In the genomic region with DNA sequence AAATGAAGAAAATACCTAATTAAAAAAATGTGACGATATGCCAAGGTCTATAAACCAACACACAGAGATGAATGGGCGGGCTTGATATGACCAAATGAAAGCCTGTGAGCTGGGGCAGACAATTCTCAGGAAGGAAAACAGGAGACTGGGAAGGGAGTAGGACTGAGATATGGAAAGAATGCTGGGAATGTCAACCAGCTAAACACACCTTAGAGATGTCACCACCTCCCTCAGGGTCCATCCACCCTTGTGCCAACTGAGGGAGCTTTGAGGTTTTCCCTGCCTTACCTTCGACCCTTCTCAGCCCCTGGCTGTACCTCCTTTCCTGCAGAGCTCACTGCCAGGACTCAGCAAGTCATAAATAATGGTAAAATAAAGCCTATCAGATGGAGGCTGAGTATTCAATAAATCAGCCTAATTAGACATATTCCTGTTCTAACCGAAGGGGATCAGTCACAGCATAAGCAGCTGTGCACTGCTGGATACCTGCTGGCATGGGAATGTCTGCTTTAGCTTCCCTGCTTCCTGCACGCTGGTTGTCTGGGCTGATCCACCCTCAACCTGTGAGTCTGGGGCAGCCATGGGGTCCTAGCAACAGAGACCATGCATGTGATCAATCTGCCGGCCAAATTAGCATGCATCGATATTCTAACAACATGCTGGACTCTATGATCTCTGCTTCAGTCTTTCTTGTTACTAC, we compare ENCODE assay signal across 29 mouse cellular contexts.
DNase-seq lines count a peak whose midpoint lies in the region; ATAC-seq and TF ChIP-seq lines count a peak whose summit lies in the region.
"Had no signal": no experiment of that assay in that cellular context is flagged by ENCODE, and none has a peak within 500 bp of the region (broad histone marks: within the 10 kb centered on the region; RNA-seq: fewer than 3 reads in every experiment).

No protein-coding gene starts in this region.

- peak; percentile 15 for DNase-seq in kidney, postnatal 0 days (ENCODE audit: low spot score)
- DNase-seq in kidney, adult 2 months = no peak
- DNase-seq in ES-CJ7 (ENCODE audit: low read depth, low spot score) = peak; percentile 18
- peak; percentile 75 for DNase-seq in R1 (ENCODE audit: low read depth, low spot score)
- DNase-seq in limb, embryonic 11.5 days (ENCODE audit: low spot score) = peak; percentile 26
- no peak for DNase-seq in frontal cortex, postnatal 14 days (ENCODE audit: low spot score in 2 of 2)
- no peak for DNase-seq in urinary bladder, postnatal 36 days (ENCODE audit: low spot score in 2 of 2)
- DNase-seq: adrenal gland, postnatal 25 days; cerebellum, adult 11-12 months; cerebellum, postnatal 10 days; kidney, postnatal 25 days; liver; lung, adult 2 months; lung, postnatal 14 days; retina, postnatal 1 day; right cerebral cortex, postnatal 14 days; thymus, adult 2 months; thymus, postnatal 36 days had no signal

- H3K4me2 ChIP-seq in kidney, postnatal 0 days (ENCODE audit: low read length) = no peak overlapping the region
- H3K4me2 ChIP-seq in limb, embryonic 11.5 days (ENCODE audit: low read depth, severe bottlenecking) = no peak overlapping the region
- H3K4me2 ChIP-seq: embryonic facial prominence, embryonic 12.5 days; heart, embryonic 15.5 days; hindbrain, embryonic 12.5 days; midbrain, embryonic 11.5 days; neural tube, embryonic 12.5 days had no signal

- H3K36me3 ChIP-seq in kidney, postnatal 0 days (ENCODE audit: insufficient read depth, low read length) = no peaks in the 10 kb centered on the region
- no peaks in the 10 kb centered on the region for H3K36me3 ChIP-seq in kidney, adult 2 months (ENCODE audit: control insufficient read depth, insufficient read depth, low read length)
- no peaks in the 10 kb centered on the region for H3K36me3 ChIP-seq in limb, embryonic 11.5 days (ENCODE audit: control insufficient read depth, insufficient read depth, low read length)
- H3K36me3 ChIP-seq: embryonic facial prominence, embryonic 12.5 days; heart, embryonic 15.5 days; hindbrain, embryonic 12.5 days; neural tube, embryonic 12.5 days had no signal

- no peaks in the 10 kb centered on the region for H3K9me3 ChIP-seq in kidney, postnatal 0 days (replicated peaks; ENCODE audit: low read length)
- H3K9me3 ChIP-seq in limb, embryonic 11.5 days (ENCODE audit: control insufficient read depth, low read length) = no peaks in the 10 kb centered on the region
- H3K9me3 ChIP-seq: embryonic facial prominence, embryonic 12.5 days; heart, embryonic 15.5 days; hindbrain, embryonic 12.5 days; neural tube, embryonic 12.5 days had no signal

- TF ChIP-seq POLR2A in kidney, adult 2 months (IDR thresholded peaks at IDR 0.05; ENCODE audit: low read depth, low read length) = no peak

- TF ChIP-seq CTCF in kidney, postnatal 0 days (IDR thresholded peaks at IDR 0.05; ENCODE audit: low read depth) = no peak
- no peak for TF ChIP-seq CTCF in kidney, adult 2 months (conservative IDR thresholded peaks at IDR 0.05; ENCODE audit: insufficient read depth, insufficient read length, low read depth, low read length)

- H3K27ac ChIP-seq in kidney, postnatal 0 days = no peak overlapping the region
- H3K27ac ChIP-seq in kidney, adult 2 months (ENCODE audit: insufficient read depth, low read depth, low read length) = no peak overlapping the region
- H3K27ac ChIP-seq in limb, embryonic 11.5 days (replicated peaks; ENCODE audit: low read depth, low read length) = no peak overlapping the region
- H3K27ac ChIP-seq: embryonic facial prominence, embryonic 12.5 days; heart, embryonic 15.5 days; hindbrain, embryonic 12.5 days; liver, embryonic 14.5 days; neural tube, embryonic 12.5 days had no signal

- WGBS in kidney, postnatal 0 days = 56% methylated on average over 7 of the region's 7 CpGs
- WGBS in kidney, adult 2 months = 63% methylated on average over 7 of the region's 7 CpGs
- 47% methylated on average over 7 of the region's 7 CpGs for WGBS in limb, embryonic 11.5 days

- H3K9ac ChIP-seq in kidney, postnatal 0 days (ENCODE audit: low read depth, low read length) = no peak overlapping the region
- H3K9ac ChIP-seq in limb, embryonic 11.5 days (ENCODE audit: low read length) = no peak overlapping the region
- H3K9ac ChIP-seq: embryonic facial prominence, embryonic 12.5 days; heart, embryonic 15.5 days; hindbrain, embryonic 12.5 days; liver, embryonic 14.5 days; neural tube, embryonic 12.5 days had no signal

- H3K27me3 ChIP-seq in kidney, postnatal 0 days (ENCODE audit: insufficient read depth, low read length) = no peaks in the 10 kb centered on the region
- no peaks in the 10 kb centered on the region for H3K27me3 ChIP-seq in kidney, adult 2 months (replicated peaks; ENCODE audit: control insufficient read depth, insufficient read depth, low read length)
- no peaks in the 10 kb centered on the region for H3K27me3 ChIP-seq in limb, embryonic 11.5 days (ENCODE audit: control insufficient read depth, insufficient read depth, low read length)
- H3K27me3 ChIP-seq: embryonic facial prominence, embryonic 12.5 days; heart, embryonic 15.5 days; hindbrain, embryonic 12.5 days; neural tube, embryonic 12.5 days had no signal

- no peak for ATAC-seq in kidney, postnatal 0 days (replicated peaks; ENCODE audit: low FRiP score, low read depth)
- no peak for ATAC-seq in limb, embryonic 11.5 days (ENCODE audit: insufficient number of reproducible peaks, low FRiP score, low TSS enrichment, low read depth)
- ATAC-seq in frontal cortex, adult (ENCODE audit: low TSS enrichment) = no peak
- ATAC-seq: CD4-positive, CD25-positive, alpha-beta regulatory T cell, adult 4 months; forebrain, embryonic 14.5 days; intestine, postnatal 0 days; midbrain, embryonic 16.5 days had no signal

- 0 out of 2 replicates have a peak, but pooled peaks cover 3% of the 10 kb centered on the region for H3K4me1 ChIP-seq in kidney, postnatal 0 days (replicated peaks; ENCODE audit: insufficient read depth, low read length)
- H3K4me1 ChIP-seq in kidney, adult 2 months (ENCODE audit: control insufficient read depth, insufficient read depth, low read length) = 0 out of 2 replicates have a peak, but pooled peaks cover 2% of the 10 kb centered on the region
- H3K4me1 ChIP-seq in limb, embryonic 11.5 days (ENCODE audit: control insufficient read depth, insufficient read depth, low read length) = peaks cover 3% of the 10 kb centered on the region
- H3K4me1 ChIP-seq: embryonic facial prominence, embryonic 12.5 days; heart, embryonic 15.5 days; hindbrain, embryonic 12.5 days; neural tube, embryonic 12.5 days had no signal

- no peak overlapping the region for H3K4me3 ChIP-seq in kidney, postnatal 0 days (replicated peaks; ENCODE audit: low read depth, low read length)
- H3K4me3 ChIP-seq in kidney, adult 2 months (ENCODE audit: insufficient read depth, low read depth, low read length) = no peak overlapping the region
- H3K4me3 ChIP-seq in limb, embryonic 11.5 days (ENCODE audit: low read depth, low read length) = no peak overlapping the region
- H3K4me3 ChIP-seq: embryonic facial prominence, embryonic 12.5 days; heart, embryonic 15.5 days; hindbrain, embryonic 12.5 days; neural tube, embryonic 12.5 days had no signal

Comparison
In these comparisons a context has a peak if more than half of its experiments do, and no peak if none do; other contexts are left out.
1. DNase-seq: peak in kidney, postnatal 0 days (single experiment), ES-CJ7 (single experiment), R1 (single experiment) and limb, embryonic 11.5 days (single experiment); none in kidney, adult 2 months (single experiment), frontal cortex, postnatal 14 days (0 of 2) and urinary bladder, postnatal 36 days (0 of 2).